Mouse (Mus musculus) ES-E14 (cell line): ENCODE data around the gene Stox2. TPM values are rescaled to one million over a fixed set of nuclear protein-coding genes. Genes with fewer than 3 reads are reported as not detected.

Experiments used
- DNase-seq: peaks from one replicate; pipeline ENCODE4 v3.0.0-alpha.2; 2013; ENCODE audit warnings: low read depth, low spot score
- H3K27ac ChIP-seq: 2 replicates; pipeline ENCODE4 v1.5.1; 2012; ENCODE audit warnings: low read depth, mild to moderate bottlenecking, low read length, moderate library complexity, mixed read lengths; ENCODE audit not compliant: poor library complexity, insufficient read depth, severe bottlenecking
- H3K36me3 ChIP-seq: 2 replicates; pipeline ENCODE4 v1.6.1; 2012; ENCODE audit warnings: mild to moderate bottlenecking, low read length, moderate library complexity, mixed read lengths; ENCODE audit not compliant: control insufficient read depth, poor library complexity, insufficient read depth, severe bottlenecking
- H3K4me1 ChIP-seq, 2 experiments: fragments of 150-350 bp in 1 of 2; sonication (generic) in 1 of 2; 2 replicates each; pipeline ENCODE4 v1.6.1; 2012; ENCODE audit warnings: low read length in 2 of 2, mild to moderate bottlenecking in 1 of 2, mixed read lengths in 1 of 2; ENCODE audit not compliant: control insufficient read depth in 2 of 2, insufficient read depth in 2 of 2, poor library complexity in 1 of 2
- H3K4me3 ChIP-seq, 2 experiments: fragments of 150-350 bp in 1 of 2; sonication (generic) in 1 of 2; 2 replicates each; pipeline ENCODE4 v1.5.1; 2012; ENCODE audit warnings: low read length in 2 of 2, low read depth in 1 of 2, mild to moderate bottlenecking in 1 of 2, mixed read lengths in 1 of 2; ENCODE audit not compliant: insufficient read depth in 1 of 2, poor library complexity in 1 of 2, severe bottlenecking in 1 of 2
- H3K9ac ChIP-seq: 2 replicates; pipeline ENCODE4 v1.6.1; 2012; ENCODE audit warnings: low read depth, mild to moderate bottlenecking, low read length, mixed read lengths; ENCODE audit not compliant: poor library complexity, insufficient read depth, severe bottlenecking
- H3K9me3 ChIP-seq: fragments of 150-350 bp; sonication (generic); 2 replicates; pipeline ENCODE4 v1.6.1; 2012; ENCODE audit warnings: low read depth, mild to moderate bottlenecking, low read length; ENCODE audit not compliant: control insufficient read depth, insufficient read depth
- CHD2 ChIP-seq: IDR thresholded peaks from 2 replicates; pipeline ENCODE4 v1.6.1; 2014; ENCODE audit warnings: mild to moderate bottlenecking, low read depth, low read length, inconsistent platforms
- HCFC1 ChIP-seq: IDR thresholded peaks from 2 replicates; pipeline ENCODE4 v1.6.1; 2012; ENCODE audit warnings: low read length, inconsistent platforms, borderline replicate concordance; ENCODE audit not compliant: insufficient read depth
- MAFK ChIP-seq: IDR thresholded peaks from 2 replicates; pipeline ENCODE4 v1.6.1; 2014; ENCODE audit warnings: mild to moderate bottlenecking, low read depth, low read length, inconsistent platforms; ENCODE audit not compliant: insufficient read depth
- ZC3H11A ChIP-seq: IDR thresholded peaks from 2 replicates; pipeline ENCODE4 v1.6.1; 2012; ENCODE audit warnings: low read depth, mild to moderate bottlenecking, inconsistent platforms, low read length, borderline replicate concordance
- ZNF384 ChIP-seq: IDR thresholded peaks from 2 replicates; pipeline ENCODE4 v1.6.1; 2012; ENCODE audit warnings: low read depth, low read length, inconsistent platforms
- in situ Hi-C, 2 experiments: fragments of 600-800 bp; cut with MboI; formaldehyde crosslinking; loops; one replicate each; pipeline ENCODE4 v1.15.1; 2025; ENCODE audit warnings: low sequenced_read_pairs in 2 of 2, inconsistent platforms in 1 of 2; ENCODE audit not compliant: unreplicated experiment in 2 of 2
- total RNA-seq: library from RNA; depleted of rRNA; stranded (reverse); fragments of 300-350 nt; gene quantifications from 2 replicates; pipeline ENCODE4 v1.2.3, GENCODE M21; 2012

Gene Stox2
- total RNA-seq, 1 experiment: 6.8 TPM

GRCm38 (mm10) chr8:47367029-47367428 is 79.1 kb downstream of the Stox2 start:
- TF ChIP-seq ZC3H11A (no peak), ZNF384 (no peak), HCFC1 (no peak), MAFK (no peak), CHD2 (no peak)
- no peak overlapping the region for H3K27ac ChIP-seq
- in situ Hi-C loops: no loop called here

GRCm38 (mm10) chr8:47363271-47363670 is 82.9 kb downstream of the Stox2 start:
- Histone ChIP-seq H3K4me1 (peaks cover 0 to 2% of the 10 kb centered on the region in 2 experiments; a peak in 1 of 4 replicates), H3K9ac (no peak overlapping the region), H3K36me3 (no peaks in the 10 kb centered on the region), H3K27ac (no peak overlapping the region), H3K4me3 (no peak overlapping the region), H3K9me3 (no peaks in the 10 kb centered on the region)
- in situ Hi-C loops: no loop called here
- TF ChIP-seq ZC3H11A (no peak), MAFK (no peak), HCFC1 (no peak), CHD2 (no peak), ZNF384 (no peak)
- DNase-seq: no peak

More at GRCm38 (mm10) chr8:47367029-47367428, 79.1 kb downstream of the Stox2 start:
- Histone ChIP-seq H3K4me1 (no peaks in the 10 kb centered on the region), H3K9me3 (no peaks in the 10 kb centered on the region), H3K9ac (no peak overlapping the region), H3K4me3 (no peak overlapping the region), H3K36me3 (no peaks in the 10 kb centered on the region)
- DNase-seq: no peak

- H3K9me3 ChIP-seq: no peaks in the 10 kb centered on the region
- H3K27ac ChIP-seq: no peak overlapping the region
- TF ChIP-seq ZNF384 (no peak), HCFC1 (no peak), MAFK (no peak), ZC3H11A (no peak)
- no peaks in the 10 kb centered on the region for H3K36me3 ChIP-seq
- DNase-seq: no peak
- H3K4me1 ChIP-seq: peaks cover 3 to 5% of the 10 kb centered on the region in 2 experiments; a peak in 2 of 4 replicates
- H3K9ac ChIP-seq: no peak overlapping the region
- H3K4me3 ChIP-seq: no peak overlapping the region
- in situ Hi-C loops: no loop called here
Measured at GRCm38 (mm10) chr8:47355340-47355906, 90.7 kb downstream of the Stox2 start.

GRCm38 (mm10) chr8:47354523-47355168 is 91.5 kb downstream of the Stox2 start:
- DNase-seq: no peak
- Histone ChIP-seq H3K36me3 (no peaks in the 10 kb centered on the region), H3K9ac (no peak overlapping the region), H3K9me3 (no peaks in the 10 kb centered on the region), H3K4me3 (no peak overlapping the region), H3K27ac (no peak overlapping the region), H3K4me1 (peaks cover 3 to 6% of the 10 kb centered on the region in 2 experiments; a peak in 2 of 4 replicates)
- TF ChIP-seq MAFK (no peak), ZC3H11A (no peak), ZNF384 (no peak), HCFC1 (no peak), CHD2 (no peak)
- in situ Hi-C loops: no loop called here
